Mouse (Mus musculus) erythroblast, embryonic 14.5 days (primary cell): Measurements from ENCODE around the gene Grm8. TPM values are rescaled to one million over a fixed set of nuclear protein-coding genes. Genes with fewer than 3 reads are reported as not detected.

ENCODE experiments used
- H3K27me3 ChIP-seq: 2 replicates; pipeline ENCODE4 v1.6.1; 2012; ENCODE audit warnings: inconsistent platforms; ENCODE audit not compliant: control insufficient read depth
- H3K36me3 ChIP-seq: 2 replicates; pipeline ENCODE4 v1.6.1; 2012; ENCODE audit warnings: mild to moderate bottlenecking, inconsistent platforms; ENCODE audit not compliant: control insufficient read depth
- H3K4me1 ChIP-seq: 2 replicates; pipeline ENCODE4 v1.6.1; 2012; ENCODE audit warnings: inconsistent platforms; ENCODE audit not compliant: control insufficient read depth
- H3K4me3 ChIP-seq: replicated peaks from 2 replicates; pipeline ENCODE3; 2012; ENCODE audit warnings: moderate library complexity, mild to moderate bottlenecking, inconsistent platforms
- H3K9me3 ChIP-seq: 2 replicates; pipeline ENCODE4 v1.6.1; 2012; ENCODE audit warnings: low read length, inconsistent platforms, mixed read lengths; ENCODE audit not compliant: control insufficient read depth
- GATA1 ChIP-seq: IDR thresholded peaks from 2 replicates; pipeline ENCODE4 v1.6.1; 2012; ENCODE audit warnings: low read length, inconsistent platforms, mixed read lengths
- TAL1 ChIP-seq: IDR thresholded peaks from 3 replicates; pipeline ENCODE4 v1.6.1; 2012; ENCODE audit warnings: low read length, inconsistent platforms, mixed read lengths
- polyA plus RNA-seq: library from polyadenylated mRNA; stranded (reverse); fragments of >175 nt; gene quantifications from 2 replicates; pipeline ENCODE4 v1.2.3, GENCODE M21; 2012

Gene Grm8
- polyA plus RNA-seq, 1 experiment: not detected

DNA sequence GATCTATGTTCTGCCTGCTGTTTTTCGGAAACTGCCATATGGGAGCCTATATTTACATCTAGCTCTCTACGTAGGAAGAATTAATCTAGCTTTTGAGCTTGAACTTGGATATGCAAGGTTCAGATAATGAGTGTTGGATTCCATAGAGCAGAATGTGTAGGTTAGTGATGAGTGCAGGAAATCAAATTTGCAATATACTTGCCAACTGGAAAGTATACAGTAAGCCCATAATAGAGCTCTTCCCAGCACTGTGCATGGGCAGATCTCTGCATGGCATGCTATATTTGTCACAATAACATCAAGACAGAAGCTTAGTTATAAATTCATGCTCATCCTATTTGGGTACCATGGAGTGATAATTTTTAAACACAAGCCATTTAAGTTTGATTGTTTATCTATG lies 763.9 kb downstream of the Grm8 start:
- H3K4me3 ChIP-seq: no peak overlapping the region
- no peaks in the 10 kb centered on the region for H3K27me3 ChIP-seq
- no peaks in the 10 kb centered on the region for H3K36me3 ChIP-seq
- H3K9me3 ChIP-seq: no peaks in the 10 kb centered on the region
- no peak for TF ChIP-seq GATA1
- no peak for TF ChIP-seq TAL1
- H3K4me1 ChIP-seq: no peaks in the 10 kb centered on the region

DNA sequence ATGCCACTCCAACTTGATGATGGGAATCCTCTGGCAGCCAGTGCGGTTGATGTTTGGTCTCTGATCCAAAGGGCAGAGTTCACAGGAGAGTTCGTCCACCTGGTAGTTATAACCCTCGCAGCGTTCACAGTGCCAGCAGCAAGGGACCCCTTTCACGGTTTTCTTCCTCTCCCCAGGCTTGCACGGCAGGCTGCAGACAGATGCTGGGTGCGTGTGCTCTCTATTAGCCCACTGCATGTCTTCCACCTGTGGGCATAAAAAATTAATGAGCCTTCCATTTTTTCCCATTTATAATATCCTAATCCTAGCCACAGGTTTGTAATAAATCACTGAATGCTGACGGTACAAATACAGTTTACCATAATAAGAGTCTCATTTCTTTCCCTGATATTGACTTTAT lies 771.2 kb downstream of the Grm8 start:
- no peak for TF ChIP-seq GATA1
- TF ChIP-seq TAL1: no peak
- Histone ChIP-seq H3K4me3 (no peak overlapping the region), H3K36me3 (no peaks in the 10 kb centered on the region), H3K27me3 (no peaks in the 10 kb centered on the region), H3K4me1 (no peaks in the 10 kb centered on the region), H3K9me3 (no peaks in the 10 kb centered on the region)

DNA sequence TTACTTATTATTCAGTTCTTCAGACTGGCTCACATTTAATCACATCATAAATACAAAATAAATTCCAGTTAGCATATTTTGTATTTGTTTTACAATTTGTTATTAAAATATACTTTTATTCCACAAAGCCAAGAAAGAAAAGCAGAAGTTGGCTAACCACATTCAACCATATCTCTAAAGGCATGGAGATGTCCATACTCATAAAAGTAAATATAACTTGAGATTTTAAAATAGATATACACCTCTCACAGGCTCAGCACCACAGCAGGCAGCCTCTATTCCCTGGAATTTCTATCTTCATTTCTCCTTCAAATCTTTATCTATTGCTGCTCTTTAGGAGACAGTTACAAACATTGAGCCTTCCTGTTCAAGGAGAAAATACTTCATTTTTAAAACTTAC lies 774.5 kb downstream of the Grm8 start:
- H3K27me3 ChIP-seq: no peaks in the 10 kb centered on the region
- no peaks in the 10 kb centered on the region for H3K4me1 ChIP-seq
- H3K9me3 ChIP-seq: no peaks in the 10 kb centered on the region
- TF ChIP-seq TAL1 (no peak), GATA1 (no peak)
- no peak overlapping the region for H3K4me3 ChIP-seq
- H3K36me3 ChIP-seq: no peaks in the 10 kb centered on the region

DNA sequence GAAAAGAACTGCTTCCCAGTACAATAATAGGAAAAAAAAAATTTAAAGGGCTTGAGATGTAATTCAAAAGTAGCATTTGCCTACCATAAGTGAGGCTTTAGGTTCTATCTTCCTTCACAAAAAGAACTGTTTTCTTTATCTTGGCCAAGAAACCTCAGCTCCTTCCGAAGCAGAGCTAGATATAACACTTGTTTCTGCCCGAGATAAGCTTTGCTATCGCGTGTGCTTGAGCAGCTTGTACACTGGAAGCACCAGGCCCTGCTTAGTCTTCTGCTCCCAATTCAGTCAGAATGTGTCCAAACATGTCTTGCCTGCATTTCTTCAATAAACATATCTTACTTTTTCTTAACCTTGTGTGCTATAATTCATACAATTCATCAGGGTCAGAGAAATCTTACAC lies 783.8 kb downstream of the Grm8 start:
- Histone ChIP-seq H3K36me3 (no peaks in the 10 kb centered on the region), H3K4me3 (no peak overlapping the region), H3K4me1 (peaks cover 4% of the 10 kb centered on the region; the same call in 1 of the 2 replicates), H3K9me3 (no peaks in the 10 kb centered on the region), H3K27me3 (no peaks in the 10 kb centered on the region)
- TF ChIP-seq GATA1 (no peak), TAL1 (no peak)

DNA sequence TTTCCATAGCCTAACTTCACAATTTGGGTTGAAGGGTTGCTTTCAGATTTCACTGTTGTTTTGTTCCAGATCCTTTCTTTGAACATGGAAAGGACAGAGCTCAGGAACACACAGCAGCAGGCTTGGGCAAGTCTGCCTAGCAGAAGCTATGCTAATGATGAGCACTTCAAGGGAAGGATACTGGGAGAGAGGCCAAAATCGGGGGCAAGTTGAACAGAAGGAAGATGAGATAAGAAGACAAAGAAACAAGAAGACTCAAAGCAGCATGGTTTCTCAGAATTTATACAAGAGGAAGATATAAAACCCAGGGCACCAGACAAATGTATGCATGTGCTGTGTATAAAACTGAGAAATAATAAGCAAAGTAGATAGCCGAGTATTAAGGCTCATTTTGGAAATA lies 786.7 kb downstream of the Grm8 start:
- no peaks in the 10 kb centered on the region for H3K9me3 ChIP-seq
- no peaks in the 10 kb centered on the region for H3K36me3 ChIP-seq
- H3K27me3 ChIP-seq: no peaks in the 10 kb centered on the region
- TF ChIP-seq TAL1 (no peak), GATA1 (no peak)
- no peak overlapping the region for H3K4me3 ChIP-seq
- peaks cover 4% of the 10 kb centered on the region; the same call in 1 of the 2 replicates for H3K4me1 ChIP-seq

DNA sequence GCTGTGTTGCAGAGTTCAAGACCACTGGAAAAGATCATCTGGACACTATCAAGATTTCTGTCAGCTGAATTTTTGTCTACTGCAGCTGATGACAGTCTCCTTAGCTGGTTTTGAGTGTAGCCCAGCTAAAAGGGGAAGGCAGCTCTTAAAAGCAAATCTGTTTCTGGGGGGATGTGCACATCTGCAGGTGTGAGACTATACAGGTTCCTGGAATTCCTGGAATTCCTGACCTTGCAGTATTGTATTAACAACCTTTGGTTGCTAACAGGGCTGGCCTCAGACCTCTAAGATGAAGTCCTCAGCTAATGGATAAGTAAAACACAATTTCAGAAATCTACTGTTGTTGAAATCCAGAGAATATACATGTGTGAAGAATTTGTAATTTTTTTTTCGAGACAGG lies 788.7 kb downstream of the Grm8 start:
- TF ChIP-seq GATA1: no peak
- Histone ChIP-seq H3K4me3 (no peak overlapping the region), H3K9me3 (no peaks in the 10 kb centered on the region), H3K36me3 (no peaks in the 10 kb centered on the region), H3K4me1 (peaks cover 4% of the 10 kb centered on the region; the same call in 1 of the 2 replicates), H3K27me3 (no peaks in the 10 kb centered on the region)

DNA sequence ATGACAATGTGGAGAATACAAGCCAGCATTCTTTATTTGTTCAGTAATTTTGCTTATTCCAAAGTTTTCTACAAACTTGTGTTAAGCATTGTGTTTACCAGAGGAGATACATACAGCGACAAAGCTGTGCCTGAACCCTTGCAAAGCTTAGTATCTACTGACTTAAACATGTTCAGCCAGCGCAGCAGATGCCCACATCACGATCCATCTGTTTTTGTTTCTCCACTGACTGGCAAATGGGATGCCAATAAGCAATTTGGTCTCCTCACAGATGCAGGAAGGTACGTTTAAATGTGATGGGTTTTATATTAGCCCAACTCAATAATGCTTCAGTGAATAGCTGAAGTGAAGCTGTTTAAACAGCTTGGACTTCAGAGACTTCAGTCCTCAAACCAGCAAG lies 794.8 kb downstream of the Grm8 start:
- no peaks in the 10 kb centered on the region for H3K36me3 ChIP-seq
- H3K4me1 ChIP-seq: no peaks in the 10 kb centered on the region
- H3K4me3 ChIP-seq: no peak overlapping the region
- no peaks in the 10 kb centered on the region for H3K27me3 ChIP-seq
- H3K9me3 ChIP-seq: no peaks in the 10 kb centered on the region
- no peak for TF ChIP-seq TAL1
- TF ChIP-seq GATA1: no peak

DNA sequence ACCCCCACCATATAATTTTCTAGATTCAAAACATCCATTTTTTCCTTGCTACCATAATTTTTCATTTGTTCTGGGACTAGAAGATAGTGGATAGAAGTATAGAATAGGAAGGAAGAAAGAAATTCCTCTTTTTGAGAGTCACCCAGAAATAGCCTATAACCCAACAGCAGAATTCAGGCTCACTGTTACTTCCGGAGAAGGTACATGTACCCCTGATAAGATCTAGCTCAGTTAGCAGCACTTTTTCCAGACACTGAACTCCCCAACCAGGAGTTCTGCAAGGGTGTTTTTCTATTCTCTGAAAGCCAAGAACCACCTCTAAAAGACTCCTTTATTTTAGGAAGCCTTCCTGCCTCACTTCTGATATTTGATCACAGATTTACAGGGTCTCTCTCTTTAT lies 816.4 kb downstream of the Grm8 start:
- H3K9me3 ChIP-seq: no peaks in the 10 kb centered on the region
- H3K27me3 ChIP-seq: no peaks in the 10 kb centered on the region
- TF ChIP-seq GATA1 (no peak), TAL1 (no peak)
- no peaks in the 10 kb centered on the region for H3K4me1 ChIP-seq
- no peaks in the 10 kb centered on the region for H3K36me3 ChIP-seq
- H3K4me3 ChIP-seq: no peak overlapping the region

DNA sequence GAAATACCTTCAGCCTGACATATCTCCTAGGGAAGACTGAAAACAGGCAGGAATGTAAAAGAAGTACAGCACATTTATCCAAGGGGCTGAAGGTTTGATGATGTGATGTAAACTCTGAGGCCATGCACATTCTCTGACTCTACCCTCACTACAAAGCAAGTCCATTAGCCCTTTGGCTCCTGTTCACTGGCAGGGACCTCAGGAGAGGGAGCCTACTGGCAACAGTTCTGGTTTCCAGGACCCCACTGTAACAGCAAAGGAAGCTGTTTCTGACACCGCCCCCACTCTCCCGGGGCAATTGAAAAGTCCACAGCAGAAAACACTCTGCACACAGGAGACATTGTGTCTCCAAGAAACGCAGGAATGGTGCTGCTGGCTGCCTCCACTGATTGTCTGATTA lies 817.6 kb downstream of the Grm8 start:
- TF ChIP-seq GATA1 (no peak), TAL1 (no peak)
- no peaks in the 10 kb centered on the region for H3K27me3 ChIP-seq
- no peak overlapping the region for H3K4me3 ChIP-seq
- H3K9me3 ChIP-seq: no peaks in the 10 kb centered on the region
- H3K36me3 ChIP-seq: no peaks in the 10 kb centered on the region
- no peaks in the 10 kb centered on the region for H3K4me1 ChIP-seq

DNA sequence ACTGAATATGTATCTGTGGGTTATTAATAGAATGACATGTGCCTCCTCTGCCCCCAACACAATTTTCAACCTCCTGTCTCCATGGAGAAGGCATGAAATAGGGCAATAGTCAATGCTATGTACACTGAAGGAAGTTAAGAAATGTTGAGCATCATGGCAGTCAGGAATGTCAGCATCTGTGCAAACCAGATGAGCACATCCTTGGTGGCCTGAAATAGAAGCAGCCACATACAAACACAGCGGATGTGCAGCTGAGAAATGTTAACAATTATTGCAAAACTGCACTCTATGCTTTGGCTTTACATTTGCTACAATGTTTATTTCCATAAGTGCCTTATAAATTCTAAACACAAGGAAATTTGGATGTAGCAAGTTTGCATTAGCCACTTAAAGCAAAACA lies 819.0 kb downstream of the Grm8 start:
- no peak overlapping the region for H3K4me3 ChIP-seq
- no peaks in the 10 kb centered on the region for H3K9me3 ChIP-seq
- H3K27me3 ChIP-seq: no peaks in the 10 kb centered on the region
- no peaks in the 10 kb centered on the region for H3K4me1 ChIP-seq
- no peaks in the 10 kb centered on the region for H3K36me3 ChIP-seq
- no peak for TF ChIP-seq TAL1
- TF ChIP-seq GATA1: no peak
